Mouse (Mus musculus): ENCODE measurements around the gene Rapgefl1. TPM values are rescaled to one million over a fixed set of nuclear protein-coding genes. Genes with fewer than 3 reads are reported as not detected.

Rapgefl1 gene
- polyA plus RNA-seq, 1 experiment from 2014 or later, result 13.1 TPM

DNA sequence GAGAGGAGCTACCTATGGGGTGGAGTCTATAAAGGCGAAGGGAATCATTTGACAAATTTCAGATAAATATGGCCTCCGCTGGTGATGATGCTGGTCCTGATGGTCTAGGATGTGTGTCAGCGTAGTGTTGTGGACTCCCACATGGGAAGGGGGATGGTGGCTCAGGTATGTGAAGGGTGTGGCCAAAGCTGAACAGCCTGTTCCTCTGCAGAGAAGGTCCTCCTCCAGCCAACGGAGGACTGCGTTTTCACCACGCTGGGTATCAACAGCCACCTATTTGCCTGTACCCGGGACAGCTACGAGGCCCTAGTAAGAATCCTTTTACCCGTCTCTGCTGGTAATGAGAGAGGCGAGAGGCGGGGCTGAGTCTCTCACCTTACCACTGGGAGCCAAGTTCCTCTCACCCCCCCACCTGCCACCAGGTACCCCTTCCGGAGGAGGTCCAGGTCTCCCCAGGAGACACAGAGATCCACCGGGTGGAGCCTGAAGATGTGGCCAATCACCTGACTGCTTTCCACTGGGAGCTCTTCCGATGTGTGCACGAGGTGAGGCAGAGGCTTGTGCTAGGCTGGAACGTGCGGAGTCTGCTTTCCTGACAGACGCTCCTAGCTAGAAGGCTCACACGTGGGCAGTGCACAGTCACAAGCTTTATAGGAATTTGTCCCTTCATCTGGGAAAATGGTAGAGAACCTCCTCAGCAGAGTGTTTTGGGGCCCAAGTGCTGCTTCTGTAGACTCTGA, 10.4 kb downstream of the Rapgefl1 start:
- Histone ChIP-seq H3K36me3 (peaks cover 17% of the 10 kb centered on the region), H3K4me2 (no peak overlapping the region), H3K9ac (no peak overlapping the region), H3K27ac (replicated peaks) (no peak overlapping the region), H3K27me3 (no peaks in the 10 kb centered on the region), H3K4me1 (replicated peaks) (peaks cover 24% of the 10 kb centered on the region), H3K9me3 (no peaks in the 10 kb centered on the region), H3K4me3 (no peak overlapping the region)
- no peak for ATAC-seq (ENCODE audit: low FRiP score, low read depth)
- 73% methylated on average over 19 of the region's 19 CpGs for WGBS

DNA sequence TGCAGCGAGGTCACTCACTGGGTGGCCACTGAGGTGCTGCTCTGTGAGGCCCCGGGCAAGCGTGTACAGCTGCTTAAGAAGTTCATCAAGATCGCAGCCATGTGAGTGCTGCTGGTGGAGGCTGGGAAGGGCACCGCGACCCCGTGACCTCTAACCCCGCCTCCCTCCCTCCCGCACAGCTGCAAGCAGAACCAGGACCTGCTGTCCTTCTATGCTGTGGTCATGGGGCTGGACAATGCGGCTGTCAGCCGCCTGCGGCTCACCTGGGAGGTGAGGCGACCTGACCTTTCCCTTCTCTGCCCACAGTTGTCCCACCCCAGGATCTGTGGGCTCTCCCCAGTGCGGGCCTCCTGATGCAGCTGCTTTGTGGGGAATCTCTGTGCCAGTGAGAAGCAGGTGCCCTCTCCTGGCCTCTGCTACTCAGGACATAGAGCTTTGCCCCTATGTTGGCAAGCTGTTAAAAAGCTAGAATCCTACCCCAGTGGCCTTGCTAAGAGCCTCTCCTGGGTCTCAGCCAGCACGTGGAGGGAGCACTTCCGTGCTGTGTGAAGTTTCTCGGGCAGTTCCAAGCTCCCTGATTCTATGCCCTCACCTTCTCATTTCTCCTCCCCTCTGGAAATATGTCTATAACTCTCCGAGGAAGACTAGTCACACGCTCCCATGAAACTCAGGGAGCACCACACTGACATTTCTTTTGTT, 12.8 kb downstream of the Rapgefl1 start:
- Histone ChIP-seq H3K4me2 (peak overlapping the region; percentile 52), H3K9ac (no peak overlapping the region), H3K4me1 (replicated peaks) (peaks cover 24% of the 10 kb centered on the region), H3K4me3 (no peak overlapping the region), H3K36me3 (peaks cover 17% of the 10 kb centered on the region), H3K27me3 (no peaks in the 10 kb centered on the region), H3K9me3 (no peaks in the 10 kb centered on the region), H3K27ac (replicated peaks) (0 out of 2 replicates have a peak overlapping the region, but pooled peaks have one; percentile 28)
- ATAC-seq (ENCODE audit: low FRiP score, low read depth), result peak; percentile 24; the same call in 1 of the 2 replicates
- 5% methylated on average over 19 of the region's 19 CpGs for WGBS

DNA sequence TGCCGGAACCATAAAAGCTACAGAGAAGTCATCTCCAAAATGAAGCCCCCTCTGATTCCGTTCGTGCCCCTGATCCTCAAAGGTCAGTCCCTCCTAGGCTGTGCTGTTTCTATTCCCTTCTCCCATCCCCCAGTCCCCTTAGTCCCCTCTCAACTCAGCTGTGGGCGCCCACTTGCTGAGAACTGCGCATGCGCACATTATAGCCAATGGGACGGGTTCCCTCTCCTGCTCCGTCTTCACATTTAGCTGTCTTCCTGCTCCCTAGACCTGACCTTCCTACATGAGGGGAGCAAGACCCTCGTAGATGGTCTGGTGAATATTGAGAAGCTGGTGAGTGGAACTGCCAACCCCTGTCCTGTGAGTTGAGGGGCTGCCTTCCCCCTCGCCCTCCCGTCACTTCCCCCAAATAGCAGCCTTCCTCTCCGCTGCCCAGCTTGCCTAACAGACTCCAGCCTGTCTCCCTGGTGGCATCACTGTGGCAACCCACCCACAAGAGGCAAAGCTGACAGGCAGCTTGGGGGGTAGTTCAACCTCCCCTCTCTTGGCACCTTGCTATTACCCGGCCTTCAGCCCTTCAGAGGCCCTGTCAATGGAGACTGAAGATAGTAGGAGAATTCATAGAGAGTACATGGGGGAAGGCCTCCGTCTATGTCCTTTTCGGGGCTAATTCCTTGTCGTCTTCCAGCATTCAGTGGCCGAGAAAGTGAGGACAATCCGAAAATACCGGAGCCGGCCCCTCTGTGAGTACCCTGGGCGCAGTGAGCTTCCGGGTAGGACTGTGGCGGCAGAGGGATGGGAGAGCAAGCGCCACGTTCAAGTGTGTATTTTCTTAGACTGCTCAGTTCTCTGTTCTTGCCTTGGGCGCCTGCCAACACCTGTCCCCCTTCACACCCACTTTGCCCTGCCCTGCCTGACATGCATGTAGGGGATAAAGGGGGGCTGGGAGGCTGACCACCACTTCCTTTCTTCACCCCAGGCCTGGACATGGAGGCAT, 13.8 kb downstream of the Rapgefl1 start:
- Histone ChIP-seq H3K9ac (peak overlapping the region; percentile 36; the same call in 1 of the 2 replicates), H3K4me1 (replicated peaks) (peaks cover 24% of the 10 kb centered on the region), H3K4me2 (peak overlapping the region; percentile 52), H3K9me3 (no peaks in the 10 kb centered on the region), H3K36me3 (peaks cover 17% of the 10 kb centered on the region), H3K27me3 (no peaks in the 10 kb centered on the region), H3K27ac (replicated peaks) (peak overlapping the region; percentile 35; the same call in 1 of the 2 replicates), H3K4me3 (peak overlapping the region; percentile 22)
- WGBS, result 50% methylated on average over 26 of the region's 26 CpGs
- peak; percentile 74; the same call in 1 of the 2 replicates for ATAC-seq (ENCODE audit: low FRiP score, low read depth)

GRCm38 (mm10) chr11:98854116-98854515, 17.5 kb downstream of the Rapgefl1 start:
- 0 out of 2 replicates have a peak, but pooled peaks cover 3% of the 10 kb centered on the region for H3K36me3 ChIP-seq
- peaks cover 22% of the 10 kb centered on the region for H3K4me1 ChIP-seq (replicated peaks)
- H3K9ac ChIP-seq, result no peak overlapping the region
- 89% methylated on average over 8 of the region's 8 CpGs for WGBS
- H3K27ac ChIP-seq (replicated peaks), result no peak overlapping the region
- no peak for ATAC-seq (ENCODE audit: low FRiP score, low read depth)
- H3K27me3 ChIP-seq, result no peaks in the 10 kb centered on the region
- H3K4me3 ChIP-seq, result no peak overlapping the region
- no peak overlapping the region for H3K4me2 ChIP-seq
- no peaks in the 10 kb centered on the region for H3K9me3 ChIP-seq

DNA sequence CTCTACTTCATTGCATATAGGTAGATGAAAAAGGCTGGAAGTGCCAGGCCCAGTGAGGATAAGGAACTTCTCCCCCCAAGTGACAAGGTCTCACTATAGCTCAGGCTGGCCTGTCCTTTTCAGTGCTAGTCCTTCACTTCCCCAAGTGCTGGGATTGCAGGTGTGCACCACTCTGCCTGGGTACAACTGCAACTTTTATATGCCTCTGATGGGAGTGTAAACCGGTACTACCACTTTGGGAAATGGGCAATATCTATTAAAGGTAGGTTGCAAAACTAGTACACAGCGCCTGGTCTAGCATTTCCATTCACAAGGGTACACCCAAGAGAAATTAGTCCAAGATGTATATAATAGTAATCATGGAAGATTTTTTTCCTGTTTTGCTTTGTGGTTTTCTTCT, 18.1 kb downstream of the Rapgefl1 start:
- H3K27me3 ChIP-seq, result no peaks in the 10 kb centered on the region
- no peak overlapping the region for H3K4me3 ChIP-seq
- no peak overlapping the region for H3K27ac ChIP-seq (replicated peaks)
- 0 out of 2 replicates have a peak, but pooled peaks cover 3% of the 10 kb centered on the region for H3K36me3 ChIP-seq
- no peak overlapping the region for H3K4me2 ChIP-seq
- H3K9ac ChIP-seq, result no peak overlapping the region
- WGBS, result 94% methylated on average over 2 of the region's 2 CpGs
- peaks cover 17% of the 10 kb centered on the region for H3K4me1 ChIP-seq (replicated peaks)
- ATAC-seq (ENCODE audit: low FRiP score, low read depth), result no peak
- no peaks in the 10 kb centered on the region for H3K9me3 ChIP-seq

GRCm38 (mm10) chr11:98858759-98859731, 22.5 kb downstream of the Rapgefl1 start:
- H3K4me3 ChIP-seq, result no peak overlapping the region
- WGBS, result 39% methylated on average over 14 of the region's 14 CpGs
- no peaks in the 10 kb centered on the region for H3K27me3 ChIP-seq
- H3K4me1 ChIP-seq (replicated peaks), result peaks cover 10% of the 10 kb centered on the region
- ATAC-seq (ENCODE audit: low FRiP score, low read depth), result no peak
- no peaks in the 10 kb centered on the region for H3K9me3 ChIP-seq
- no peak overlapping the region for H3K9ac ChIP-seq
- H3K4me2 ChIP-seq, result no peak overlapping the region
- no peaks in the 10 kb centered on the region for H3K36me3 ChIP-seq
- no peak overlapping the region for H3K27ac ChIP-seq (replicated peaks)

DNA sequence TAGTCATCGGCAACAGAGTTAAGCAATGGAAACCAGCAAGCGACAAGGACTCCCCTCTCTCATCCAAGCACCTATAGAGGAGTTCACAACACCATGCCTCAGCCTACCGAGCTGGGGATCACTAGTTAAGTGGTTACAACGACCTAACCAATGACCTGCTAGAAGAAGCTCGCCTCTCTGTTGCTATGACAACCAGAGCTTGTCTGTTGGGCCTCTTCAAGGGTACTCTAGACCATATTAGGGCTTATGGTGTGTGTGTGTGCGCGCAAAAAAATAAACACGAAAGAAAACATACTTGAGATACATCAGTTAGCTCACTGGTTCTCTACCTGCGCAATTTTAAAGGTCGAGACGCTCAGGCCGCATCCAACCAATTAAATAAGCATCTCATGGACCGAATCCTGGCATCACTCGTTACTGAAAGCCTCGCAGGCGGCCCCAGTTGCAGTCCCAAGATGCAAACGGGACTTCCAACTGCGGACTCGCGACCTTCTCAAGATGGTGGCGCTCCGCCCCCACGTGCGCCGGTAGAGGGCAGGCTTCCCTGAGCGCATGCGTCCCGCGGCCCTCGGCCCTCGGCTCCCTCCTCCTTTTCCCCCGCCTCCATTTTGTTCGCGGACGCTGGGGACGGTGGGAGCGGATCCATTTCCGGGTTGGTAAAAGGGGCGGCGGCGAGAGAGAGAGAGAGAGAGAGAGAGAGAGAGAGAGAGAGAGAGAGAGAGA, 26.6 kb downstream of the Rapgefl1 start, which contains the start of gene Wipf2:
TSS of gene Wipf2 (plus strand) at position 611 of the 723 bp plus-strand sequence.
- H3K9ac ChIP-seq, result peak within 1 kb of the TSS; percentile 66
- H3K9me3 ChIP-seq, result no peaks in the 10 kb centered on the region
- H3K4me2 ChIP-seq, result peak within 1 kb of the TSS; percentile 75
- H3K4me1 ChIP-seq (replicated peaks), result peaks cover 21% of the 10 kb centered on the region
- H3K36me3 ChIP-seq, result peaks cover 5% of the 10 kb centered on the region; the same call in 1 of the 2 replicates
- H3K27ac ChIP-seq (replicated peaks), result peak within 1 kb of the TSS; percentile 97
- H3K4me3 ChIP-seq, result peak within 1 kb of the TSS; percentile 63
- ATAC-seq (ENCODE audit: low FRiP score, low read depth), result peak; percentile 91
- 7% methylated on average over 39 of the region's 41 CpGs for WGBS
- H3K27me3 ChIP-seq, result no peaks in the 10 kb centered on the region

GRCm38 (mm10) chr11:98863751-98864429, 27.3 kb downstream of the Rapgefl1 start:
- peak overlapping the region; percentile 75 for H3K4me2 ChIP-seq
- under 1% methylated on average over 31 of the region's 39 CpGs for WGBS
- ATAC-seq (ENCODE audit: low FRiP score, low read depth), result peak; percentile 63
- H3K27ac ChIP-seq (replicated peaks), result peak overlapping the region; percentile 97
- peak overlapping the region; percentile 63 for H3K4me3 ChIP-seq
- peaks cover 22% of the 10 kb centered on the region for H3K4me1 ChIP-seq (replicated peaks)
- H3K27me3 ChIP-seq, result no peaks in the 10 kb centered on the region
- peak overlapping the region; percentile 66 for H3K9ac ChIP-seq
- H3K36me3 ChIP-seq, result peaks cover 5% of the 10 kb centered on the region; the same call in 1 of the 2 replicates
- no peaks in the 10 kb centered on the region for H3K9me3 ChIP-seq

GRCm38 (mm10) chr11:98867293-98867692, 30.7 kb downstream of the Rapgefl1 start:
- H3K27me3 ChIP-seq, result no peaks in the 10 kb centered on the region
- H3K27ac ChIP-seq (replicated peaks), result no peak overlapping the region
- ATAC-seq (ENCODE audit: low FRiP score, low read depth), result no peak
- WGBS, result 25% methylated on average over 12 of the region's 12 CpGs
- H3K9ac ChIP-seq, result no peak overlapping the region
- H3K4me3 ChIP-seq, result no peak overlapping the region
- peaks cover 32% of the 10 kb centered on the region for H3K4me1 ChIP-seq (replicated peaks)
- H3K36me3 ChIP-seq, result peaks cover 11% of the 10 kb centered on the region
- no peak overlapping the region for H3K4me2 ChIP-seq
- no peaks in the 10 kb centered on the region for H3K9me3 ChIP-seq

- no peaks in the 10 kb centered on the region for H3K27me3 ChIP-seq
- H3K9ac ChIP-seq, result no peak overlapping the region
- no peaks in the 10 kb centered on the region for H3K9me3 ChIP-seq
- H3K4me2 ChIP-seq, result no peak overlapping the region
- H3K4me3 ChIP-seq, result no peak overlapping the region
- H3K27ac ChIP-seq (replicated peaks), result no peak overlapping the region
- H3K36me3 ChIP-seq, result peaks cover 11% of the 10 kb centered on the region
- no peak for ATAC-seq (ENCODE audit: low FRiP score, low read depth)
- peaks cover 16% of the 10 kb centered on the region for H3K4me1 ChIP-seq (replicated peaks)
- 95% methylated on average over 8 of the region's 8 CpGs for WGBS
These were observed 33.3 kb downstream of the Rapgefl1 start for GRCm38 (mm10) chr11:98869906-98870305.

Data from hindbrain, embryonic 15.5 days (tissue).